Mouse (Mus musculus): Measurements from ENCODE around the gene Ilkap. TPM values are rescaled to one million over a fixed set of nuclear protein-coding genes. Genes with fewer than 3 reads are reported as not detected.
A peak's percentile ranks its signal among the peaks of the same experiment; 100 is the strongest.

Gene Ilkap
- polyA plus RNA-seq, 1 experiment from 2014 or later = 147 TPM

DNA sequence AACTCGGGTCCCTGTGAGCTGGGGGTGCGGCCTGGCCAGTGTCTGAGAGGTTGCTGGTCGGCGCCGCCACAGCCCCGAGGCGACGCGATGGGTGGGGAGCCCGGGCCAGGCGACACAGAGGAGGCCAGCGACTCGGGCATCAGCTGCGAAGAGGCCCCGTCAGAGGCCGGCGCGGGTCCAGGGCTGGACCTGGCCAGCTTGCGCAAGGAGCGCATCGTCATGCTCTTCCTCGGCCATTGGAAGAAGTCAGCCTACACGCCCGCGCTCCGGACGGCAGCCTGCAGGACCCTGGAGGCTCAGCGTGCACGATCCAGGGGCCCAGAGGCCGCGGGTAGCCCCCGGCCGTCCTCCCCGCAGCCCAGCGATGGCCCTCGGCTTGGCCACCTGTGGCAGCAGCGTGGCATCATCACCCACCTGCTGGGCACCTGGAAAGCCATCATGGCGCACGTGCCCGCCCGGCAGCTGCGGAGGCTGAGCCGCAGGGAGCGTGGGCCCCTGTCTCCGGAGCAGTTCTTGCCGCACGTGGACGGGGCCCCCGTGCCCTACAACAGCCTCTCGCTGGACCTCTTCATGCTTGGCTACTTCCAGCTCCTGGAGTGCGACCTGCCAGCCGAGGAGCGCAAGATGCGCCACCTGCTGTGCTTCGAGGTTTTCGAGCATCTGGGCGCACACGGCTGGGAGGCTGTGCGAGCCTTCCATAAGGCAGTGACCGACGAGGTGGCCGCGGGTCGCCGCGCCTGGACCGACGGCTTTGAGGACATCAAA, 53.5 kb downstream of the Ilkap start:
- Histone ChIP-seq H3K9ac (peak overlapping the region; percentile 11; the same call in 1 of the 2 replicates), H3K27ac (replicated peaks) (no peak overlapping the region), H3K4me3 (peak overlapping the region; percentile 39), H3K9me3 (no peaks in the 10 kb centered on the region), H3K4me1 (replicated peaks) (peaks cover 13% of the 10 kb centered on the region), H3K27me3 (peaks cover 40% of the 10 kb centered on the region), H3K36me3 (no peaks in the 10 kb centered on the region), H3K4me2 (peak overlapping the region; percentile 78)
- WGBS = 3% methylated on average over 68 of the region's 68 CpGs
- ATAC-seq (ENCODE audit: low FRiP score, low read depth) = peak; percentile 47; the same call in 1 of the 2 replicates

DNA sequence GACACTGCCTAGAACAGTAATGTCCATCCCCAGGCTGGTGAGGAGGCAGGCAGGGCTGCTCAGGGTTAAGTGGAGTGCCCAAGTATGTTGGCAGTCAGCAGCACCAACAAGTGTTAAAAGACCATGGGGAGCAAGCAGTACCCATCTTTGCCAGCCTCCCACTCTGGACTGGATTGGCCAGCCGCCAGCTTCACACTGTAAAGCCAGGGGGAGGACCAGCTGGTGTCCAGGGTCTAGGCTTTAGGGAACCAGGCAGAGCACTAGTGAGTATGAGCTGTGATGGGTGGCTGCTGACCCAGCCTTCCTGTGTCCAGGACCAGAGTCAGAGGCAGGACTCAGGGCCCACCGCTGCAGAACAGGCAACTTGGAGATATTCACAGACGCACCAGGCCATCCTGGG, 54.6 kb downstream of the Ilkap start:
- Histone ChIP-seq H3K9ac (no peak overlapping the region), H3K9me3 (no peaks in the 10 kb centered on the region), H3K4me2 (no peak overlapping the region), H3K27ac (replicated peaks) (no peak overlapping the region), H3K36me3 (no peaks in the 10 kb centered on the region), H3K4me1 (replicated peaks) (peaks cover 13% of the 10 kb centered on the region), H3K4me3 (no peak overlapping the region), H3K27me3 (peaks cover 40% of the 10 kb centered on the region)
- no peak for ATAC-seq (ENCODE audit: low FRiP score, low read depth)
- 82% methylated on average over 3 of the region's 3 CpGs for WGBS

DNA sequence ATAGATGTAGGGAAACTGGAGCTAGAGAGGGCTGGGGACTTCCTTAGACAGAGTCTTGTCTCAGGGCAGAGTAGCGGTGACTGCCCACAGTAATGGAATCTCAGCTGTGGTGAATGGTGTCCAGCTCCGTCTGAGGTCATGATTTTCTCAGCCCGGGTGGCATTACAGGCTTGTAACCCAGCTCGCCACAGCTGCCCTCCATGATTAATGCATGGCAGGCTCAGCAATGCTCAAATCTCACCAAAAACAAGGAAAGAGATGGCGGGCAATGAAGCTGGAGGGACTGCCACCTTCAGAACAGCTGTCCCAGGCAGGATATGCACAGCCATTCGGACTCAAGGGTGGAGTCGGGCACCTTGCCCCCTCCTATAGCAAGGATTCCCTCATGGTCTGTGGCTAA, 61.3 kb downstream of the Ilkap start:
- no peak overlapping the region for H3K9ac ChIP-seq
- no peaks in the 10 kb centered on the region for H3K4me1 ChIP-seq (replicated peaks)
- WGBS = 91% methylated on average over 7 of the region's 7 CpGs
- H3K9me3 ChIP-seq = no peaks in the 10 kb centered on the region
- H3K36me3 ChIP-seq = no peaks in the 10 kb centered on the region
- no peak overlapping the region for H3K27ac ChIP-seq (replicated peaks)
- no peaks in the 10 kb centered on the region for H3K27me3 ChIP-seq
- H3K4me3 ChIP-seq = no peak overlapping the region
- no peak overlapping the region for H3K4me2 ChIP-seq
- ATAC-seq (ENCODE audit: low FRiP score, low read depth) = no peak

DNA sequence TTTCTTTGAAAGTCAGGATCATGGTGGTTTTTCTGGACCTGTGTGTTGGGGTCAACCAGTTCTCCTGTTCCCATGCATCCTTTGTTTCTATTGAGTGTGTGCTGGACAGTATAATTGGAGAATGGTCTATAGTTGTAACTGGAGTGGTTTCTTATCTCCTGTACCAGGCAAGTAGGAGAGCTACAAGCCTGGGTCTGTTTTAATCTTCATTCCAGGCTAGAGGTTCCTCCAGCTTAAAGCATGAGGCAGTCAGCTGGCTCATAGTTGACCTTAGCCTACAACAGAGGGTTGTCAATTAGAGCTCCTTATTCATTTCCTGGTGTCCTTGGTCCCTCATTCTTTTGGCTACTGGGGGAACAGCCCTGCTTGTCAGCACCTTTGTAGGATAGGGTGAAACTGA, 65.0 kb downstream of the Ilkap start:
- H3K36me3 ChIP-seq = no peaks in the 10 kb centered on the region
- ATAC-seq (ENCODE audit: low FRiP score, low read depth) = no peak

DNA sequence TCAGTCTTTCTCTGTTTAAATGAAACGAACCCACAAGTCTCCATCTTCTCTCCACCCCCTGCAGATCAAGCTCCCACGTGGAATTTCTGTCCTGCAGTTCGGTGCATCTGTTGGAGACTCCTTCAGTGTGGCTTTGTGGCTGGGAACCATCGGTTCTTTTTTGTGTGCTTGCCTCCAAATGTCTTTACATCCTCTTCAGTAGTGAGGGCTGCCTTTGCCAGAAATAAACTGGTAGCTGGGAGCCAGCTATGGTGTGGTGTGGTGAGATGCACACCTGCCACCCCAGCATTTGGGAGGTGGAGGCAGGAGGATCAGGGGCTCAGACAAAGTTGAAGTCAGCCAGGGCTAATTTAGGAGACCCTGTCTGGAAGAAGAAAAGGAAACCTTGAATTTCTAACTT, 66.5 kb downstream of the Ilkap start:
- no peak overlapping the region for H3K4me3 ChIP-seq
- WGBS = 58% methylated on average over 4 of the region's 4 CpGs
- H3K27ac ChIP-seq (replicated peaks) = no peak overlapping the region
- no peak for ATAC-seq (ENCODE audit: low FRiP score, low read depth)
- H3K36me3 ChIP-seq = no peaks in the 10 kb centered on the region
- no peaks in the 10 kb centered on the region for H3K27me3 ChIP-seq
- no peak overlapping the region for H3K4me2 ChIP-seq
- no peaks in the 10 kb centered on the region for H3K9me3 ChIP-seq
- H3K4me1 ChIP-seq (replicated peaks) = no peaks in the 10 kb centered on the region
- no peak overlapping the region for H3K9ac ChIP-seq

More for the DNA sequence above, 65.0 kb downstream of the Ilkap start:
- Histone ChIP-seq H3K4me3 (no peak overlapping the region), H3K9me3 (no peaks in the 10 kb centered on the region), H3K27ac (replicated peaks) (no peak overlapping the region), H3K4me1 (replicated peaks) (no peaks in the 10 kb centered on the region), H3K27me3 (no peaks in the 10 kb centered on the region), H3K4me2 (no peak overlapping the region), H3K9ac (no peak overlapping the region)

DNA sequence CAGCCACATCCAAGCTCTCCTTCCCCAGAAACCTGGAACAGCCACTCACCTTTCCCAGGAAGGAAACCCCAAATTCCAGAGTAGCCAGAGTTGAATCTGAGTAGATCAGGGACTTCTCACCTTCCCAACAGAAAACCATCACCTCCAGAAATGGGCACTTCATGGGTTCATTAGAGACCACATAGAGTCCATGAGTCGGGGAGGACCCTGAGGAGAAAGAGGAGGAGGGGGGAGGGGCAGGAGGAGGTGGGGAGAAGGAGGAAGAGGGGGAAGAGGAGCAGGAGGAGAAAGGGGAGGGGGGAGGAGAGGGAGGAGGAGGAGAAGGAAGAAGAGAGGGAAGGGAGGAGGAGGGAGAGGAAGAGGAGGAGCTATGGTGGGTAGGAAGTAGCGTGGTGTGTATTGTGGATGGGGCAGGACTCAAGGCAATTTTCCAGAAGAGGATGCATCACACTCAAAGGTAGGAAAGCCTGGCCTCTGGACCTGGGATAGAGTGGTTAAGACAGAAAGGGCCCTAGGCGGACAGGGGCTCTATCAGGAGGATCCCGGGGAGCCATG, 73.0 kb downstream of the Ilkap start:
- no peak for ATAC-seq (ENCODE audit: low FRiP score, low read depth)
- Histone ChIP-seq H3K4me2 (no peak overlapping the region), H3K36me3 (no peaks in the 10 kb centered on the region), H3K4me3 (no peak overlapping the region), H3K27me3 (no peaks in the 10 kb centered on the region), H3K27ac (replicated peaks) (no peak overlapping the region), H3K9ac (no peak overlapping the region), H3K4me1 (replicated peaks) (no peaks in the 10 kb centered on the region), H3K9me3 (no peaks in the 10 kb centered on the region)
- 79% methylated on average over 4 of the region's 4 CpGs for WGBS

DNA sequence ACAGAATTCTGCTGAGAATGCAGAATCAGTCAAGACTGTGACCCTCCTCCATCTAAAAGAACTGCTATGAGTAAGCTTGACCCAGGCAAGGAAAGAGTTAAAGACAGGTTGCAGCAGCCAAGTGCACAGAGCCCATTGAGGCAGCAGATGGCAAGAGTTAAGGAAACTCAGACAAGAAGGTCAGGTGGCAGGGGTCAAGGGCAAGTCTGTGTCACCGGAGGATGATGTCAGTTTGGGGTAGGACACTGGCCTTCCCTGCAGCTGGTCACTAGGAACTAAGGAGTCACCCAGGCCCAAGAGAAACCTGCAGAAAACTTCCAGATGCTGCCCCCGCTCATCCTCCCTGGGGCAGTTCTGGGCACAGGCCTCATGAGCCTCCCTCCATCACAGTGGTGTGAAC, 74.0 kb downstream of the Ilkap start:
- H3K4me1 ChIP-seq (replicated peaks) = no peaks in the 10 kb centered on the region
- no peak for ATAC-seq (ENCODE audit: low FRiP score, low read depth)
- 91% methylated on average over 2 of the region's 2 CpGs for WGBS

More for the DNA sequence above, 74.0 kb downstream of the Ilkap start:
- Histone ChIP-seq H3K9ac (no peak overlapping the region), H3K27me3 (no peaks in the 10 kb centered on the region), H3K4me2 (no peak overlapping the region), H3K9me3 (no peaks in the 10 kb centered on the region), H3K36me3 (no peaks in the 10 kb centered on the region), H3K4me3 (no peak overlapping the region), H3K27ac (replicated peaks) (no peak overlapping the region)

Other genes with a start within 250 kb of the Ilkap start
- gene Ramp1, start 219.0 kb downstream of the Ilkap start, polyA plus RNA-seq (2015; fragmentation: Nextera tagmentation; extraction: Ambion mirVana) = 13.7 and 13.8 TPM in 2 replicates
- 56.4 and 59.4 TPM in 2 replicates for gene Ube2f, start 148.5 kb downstream of the Ilkap start, polyA plus RNA-seq (2015; fragmentation: Nextera tagmentation; extraction: Ambion mirVana)
- gene Scly, start 100.5 kb downstream of the Ilkap start, polyA plus RNA-seq (2015; fragmentation: Nextera tagmentation; extraction: Ambion mirVana) = 11.9 and 13.5 TPM in 2 replicates
- 0.05 and 0.18 TPM in 2 replicates for gene Espnl, start 76.7 kb downstream of the Ilkap start, polyA plus RNA-seq (2015; fragmentation: Nextera tagmentation; extraction: Ambion mirVana)
- gene Klhl30, start 47.8 kb downstream of the Ilkap start, polyA plus RNA-seq (2015; fragmentation: Nextera tagmentation; extraction: Ambion mirVana) = 0.09 and 0.13 TPM in 2 replicates
- 0.33 and 0.54 TPM in 2 replicates for gene Erfe, start 32.4 kb downstream of the Ilkap start, polyA plus RNA-seq (2015; fragmentation: Nextera tagmentation; extraction: Ambion mirVana)
- 172 and 212 TPM in 2 replicates for gene Hes6, start 15.2 kb upstream of the Ilkap start, polyA plus RNA-seq (2015; fragmentation: Nextera tagmentation; extraction: Ambion mirVana)
- 6.0 and 6.1 TPM in 2 replicates for gene Per2, start 60.5 kb upstream of the Ilkap start, polyA plus RNA-seq (2015; fragmentation: Nextera tagmentation; extraction: Ambion mirVana)
- gene Traf3ip1, start 95.8 kb upstream of the Ilkap start, polyA plus RNA-seq (2015; fragmentation: Nextera tagmentation; extraction: Ambion mirVana) = 9.9 and 10.1 TPM in 2 replicates
- 12.9 and 13.0 TPM in 2 replicates for gene Asb1, start 141.7 kb upstream of the Ilkap start, polyA plus RNA-seq (2015; fragmentation: Nextera tagmentation; extraction: Ambion mirVana)

Data from hindbrain, embryonic 15.5 days (tissue).